Mouse (Mus musculus) stomach, embryonic 14.5 days (tissue): ENCODE measurements around the gene Aes. TPM values are rescaled to one million over a fixed set of nuclear protein-coding genes. Genes with fewer than 3 reads are reported as not detected.

Experiments
- ATAC-seq: fragments of 200-750 bp; cut with Nextera tagmentation; 2 replicates; pipeline ENCODE4 v1.8.0; 2017; ENCODE audit warnings: low read depth, moderate TSS enrichment; ENCODE audit not compliant: insufficient number of reproducible peaks, insufficient read depth, low FRiP score
- H3K27ac ChIP-seq: fragments of 300-500 bp; sonication (generic); 2 replicates; pipeline ENCODE4 v1.5.1; 2014; ENCODE audit warnings: mild to moderate bottlenecking, low read length, moderate library complexity, mixed read lengths
- H3K27me3 ChIP-seq: fragments of 300-500 bp; sonication (generic); 2 replicates; pipeline ENCODE4 v1.6.1; 2014; ENCODE audit warnings: low read length, control low read depth, mixed read lengths; ENCODE audit not compliant: control insufficient read depth, insufficient read depth
- H3K36me3 ChIP-seq: fragments of 300-500 bp; sonication (generic); 2 replicates; pipeline ENCODE4 v1.6.1; 2014; ENCODE audit warnings: mild to moderate bottlenecking, control low read depth, low read length, moderate library complexity, mixed read lengths; ENCODE audit not compliant: control insufficient read depth, insufficient read depth
- H3K4me1 ChIP-seq: fragments of 300-500 bp; sonication (generic); 2 replicates; pipeline ENCODE4 v1.6.1; 2014; ENCODE audit warnings: low read length, control low read depth, mixed read lengths; ENCODE audit not compliant: control insufficient read depth, insufficient read depth
- H3K4me2 ChIP-seq: fragments of 300-500 bp; sonication (generic); replicated peaks from 2 replicates; pipeline ENCODE4 v1.6.1; 2014; ENCODE audit warnings: low read depth, low read length, control low read depth
- H3K4me3 ChIP-seq: fragments of 300-500 bp; sonication (generic); 2 replicates; pipeline ENCODE4 v1.5.1; 2014; ENCODE audit warnings: low read depth, low read length, control low read depth
- H3K9ac ChIP-seq: fragments of 300-500 bp; sonication (generic); replicated peaks from 2 replicates; pipeline ENCODE4 v1.6.1; 2014; ENCODE audit warnings: low read depth, mild to moderate bottlenecking, control low read depth, low read length, moderate library complexity, mixed read lengths
- H3K9me3 ChIP-seq: fragments of 300-500 bp; sonication (generic); 2 replicates; pipeline ENCODE4 v1.6.1; 2016; ENCODE audit warnings: low read depth, low read length, control low read depth; ENCODE audit not compliant: control insufficient read depth
- WGBS: fragments of 180-500 bp; shearing (Covaris S2); extraction: QIAGEN DNeasy Blood & Tissue Kit; methylation state at CpG from one replicate; pipeline ENCODE4 v1.1.7; 2014; 5-methylcytosine and 5-hydroxymethylcytosine counted together
- polyA plus RNA-seq: library from polyadenylated mRNA; unstranded; fragments of >200 nt; fragmentation: Nextera tagmentation; extraction: Ambion mirVana; gene quantifications from 2 replicates; pipeline ENCODE4 v1.2.1, GENCODE M21; 2014

Aes gene
- polyA plus RNA-seq, 1 experiment from 2014 or later: 363 TPM

- H3K9me3 ChIP-seq: no peaks in the 10 kb centered on the region
- H3K27me3 ChIP-seq: no peaks in the 10 kb centered on the region
- no peak for ATAC-seq
- H3K9ac ChIP-seq: no peak overlapping the region
- WGBS: 18% methylated on average over 19 of the region's 19 CpGs
- no peak overlapping the region; the same call in 1 of the 2 replicates for H3K4me2 ChIP-seq
- H3K4me3 ChIP-seq: 0 out of 2 replicates have a peak overlapping the region, but pooled peaks have one; percentile 8
- H3K27ac ChIP-seq: peak overlapping the region; percentile 39; the same call in 1 of the 2 replicates
- H3K4me1 ChIP-seq: 0 out of 2 replicates have a peak, but pooled peaks cover 9% of the 10 kb centered on the region
- H3K36me3 ChIP-seq: no peaks in the 10 kb centered on the region
Measured at GRCm38 (mm10) chr10:81523570-81523969, 35.7 kb upstream of the Aes start.

- Histone ChIP-seq H3K27ac (peak within 1 kb of the TSS; percentile 39), H3K27me3 (no peaks in the 10 kb centered on the region), H3K9me3 (no peaks in the 10 kb centered on the region), H3K4me2 (no peak within 1 kb of the TSS; the same call in 1 of the 2 replicates), H3K9ac (no peak within 1 kb of the TSS), H3K36me3 (no peaks in the 10 kb centered on the region), H3K4me1 (0 out of 2 replicates have a peak, but pooled peaks cover 9% of the 10 kb centered on the region), H3K4me3 (0 out of 2 replicates have a peak within 1 kb of the TSS, but pooled peaks have one; percentile 8)
- WGBS: 10% methylated on average over 9 of the region's 9 CpGs
- ATAC-seq: peak; percentile 34
Measured at GRCm38 (mm10) chr10:81524051-81524605, 35.2 kb upstream of the Aes start, which contains the start of gene Gna15. Gene Gna15 (minus strand): TSS chr10:81524225.

- H3K36me3 ChIP-seq: peaks cover 10% of the 10 kb centered on the region
- H3K4me3 ChIP-seq: no peak overlapping the region
- H3K27me3 ChIP-seq: no peaks in the 10 kb centered on the region
- peak; percentile 15; the same call in 1 of the 2 replicates for ATAC-seq
- peak overlapping the region; percentile 39; the same call in 1 of the 2 replicates for H3K27ac ChIP-seq
- H3K9ac ChIP-seq: no peak overlapping the region
- 54% methylated on average over 12 of the region's 13 CpGs for WGBS
- H3K9me3 ChIP-seq: no peaks in the 10 kb centered on the region
- H3K4me2 ChIP-seq: no peak overlapping the region
- 0 out of 2 replicates have a peak, but pooled peaks cover 9% of the 10 kb centered on the region for H3K4me1 ChIP-seq
Measured at GRCm38 (mm10) chr10:81525017-81525694, 34.1 kb upstream of the Aes start.

GRCm38 (mm10) chr10:81526779-81527178 is 32.5 kb upstream of the Aes start:
- Histone ChIP-seq H3K9ac (no peak overlapping the region), H3K4me2 (no peak overlapping the region), H3K4me1 (0 out of 2 replicates have a peak, but pooled peaks cover 9% of the 10 kb centered on the region), H3K27ac (no peak overlapping the region), H3K36me3 (peaks cover 24% of the 10 kb centered on the region), H3K4me3 (no peak overlapping the region), H3K27me3 (no peaks in the 10 kb centered on the region), H3K9me3 (no peaks in the 10 kb centered on the region)
- no peak for ATAC-seq
- 13% methylated on average over 14 of the region's 14 CpGs for WGBS

GRCm38 (mm10) chr10:81534826-81535225 is 24.5 kb upstream of the Aes start:
- Histone ChIP-seq H3K27me3 (no peaks in the 10 kb centered on the region), H3K9ac (no peak overlapping the region), H3K36me3 (peaks cover 42% of the 10 kb centered on the region), H3K9me3 (no peaks in the 10 kb centered on the region), H3K4me2 (no peak overlapping the region), H3K4me3 (no peak overlapping the region), H3K4me1 (0 out of 2 replicates have a peak, but pooled peaks cover 3% of the 10 kb centered on the region), H3K27ac (no peak overlapping the region)
- WGBS: 59% methylated on average over 16 of the region's 16 CpGs
- ATAC-seq: peak; percentile 46; the same call in 1 of the 2 replicates

- Histone ChIP-seq H3K4me2 (no peak overlapping the region), H3K4me3 (no peak overlapping the region), H3K9me3 (no peaks in the 10 kb centered on the region), H3K27me3 (no peaks in the 10 kb centered on the region), H3K9ac (no peak overlapping the region), H3K27ac (no peak overlapping the region), H3K4me1 (peaks cover 5% of the 10 kb centered on the region; the same call in 1 of the 2 replicates), H3K36me3 (peaks cover 28% of the 10 kb centered on the region)
- no peak for ATAC-seq
- WGBS: 80% methylated on average over 6 of the region's 6 CpGs
Measured at GRCm38 (mm10) chr10:81536734-81537133, 22.6 kb upstream of the Aes start.

GRCm38 (mm10) chr10:81537429-81537828 is 21.9 kb upstream of the Aes start:
- no peaks in the 10 kb centered on the region for H3K27me3 ChIP-seq
- H3K4me3 ChIP-seq: no peak overlapping the region
- 93% methylated on average over 2 of the region's 2 CpGs for WGBS
- ATAC-seq: no peak
- peaks cover 10% of the 10 kb centered on the region for H3K4me1 ChIP-seq
- H3K4me2 ChIP-seq: no peak overlapping the region
- H3K27ac ChIP-seq: no peak overlapping the region
- no peak overlapping the region for H3K9ac ChIP-seq
- H3K9me3 ChIP-seq: no peaks in the 10 kb centered on the region
- peaks cover 23% of the 10 kb centered on the region for H3K36me3 ChIP-seq

- H3K27me3 ChIP-seq: no peaks in the 10 kb centered on the region
- H3K4me2 ChIP-seq: no peak overlapping the region
- H3K4me3 ChIP-seq: no peak overlapping the region
- ATAC-seq: no peak
- no peak overlapping the region for H3K27ac ChIP-seq
- peaks cover 20% of the 10 kb centered on the region for H3K4me1 ChIP-seq
- no peaks in the 10 kb centered on the region for H3K9me3 ChIP-seq
- WGBS: 83% methylated on average over 3 of the region's 3 CpGs
- peaks cover 14% of the 10 kb centered on the region for H3K36me3 ChIP-seq
- H3K9ac ChIP-seq: no peak overlapping the region
Measured at GRCm38 (mm10) chr10:81538321-81539048, 20.8 kb upstream of the Aes start.
